Mouse (Mus musculus) midbrain, embryonic 15.5 days (tissue): Measurements from ENCODE around the gene Etfrf1. TPM values are rescaled to one million over a fixed set of nuclear protein-coding genes. Genes with fewer than 3 reads are reported as not detected.

Source experiments
- polyA plus RNA-seq: library from polyadenylated mRNA; unstranded; fragments of >200 nt; fragmentation: Nextera tagmentation; extraction: Ambion mirVana; gene quantifications from 2 replicates; pipeline ENCODE4 v1.2.1, GENCODE M21; 2015

Gene Etfrf1
- polyA plus RNA-seq, 1 experiment from 2014 or later, result 24.2 TPM

Other genes starting within 250 kb of the Etfrf1 start
- gene Bcat1, start 134.9 kb upstream of the Etfrf1 start, polyA plus RNA-seq, result 104 and 107 TPM in 2 replicates
- gene Lrmp, start 95.5 kb upstream of the Etfrf1 start, polyA plus RNA-seq, result 0.62 and 0.98 TPM in 2 replicates
- 0.90 and 1.1 TPM in 2 replicates for gene Casc1, start 129 bp upstream of the Etfrf1 start, polyA plus RNA-seq
- 88.8 and 90.1 TPM in 2 replicates for gene Kras, start 39.1 kb downstream of the Etfrf1 start, polyA plus RNA-seq